ENCODE assay signal across 9 mouse cellular contexts in the genomic region with DNA sequence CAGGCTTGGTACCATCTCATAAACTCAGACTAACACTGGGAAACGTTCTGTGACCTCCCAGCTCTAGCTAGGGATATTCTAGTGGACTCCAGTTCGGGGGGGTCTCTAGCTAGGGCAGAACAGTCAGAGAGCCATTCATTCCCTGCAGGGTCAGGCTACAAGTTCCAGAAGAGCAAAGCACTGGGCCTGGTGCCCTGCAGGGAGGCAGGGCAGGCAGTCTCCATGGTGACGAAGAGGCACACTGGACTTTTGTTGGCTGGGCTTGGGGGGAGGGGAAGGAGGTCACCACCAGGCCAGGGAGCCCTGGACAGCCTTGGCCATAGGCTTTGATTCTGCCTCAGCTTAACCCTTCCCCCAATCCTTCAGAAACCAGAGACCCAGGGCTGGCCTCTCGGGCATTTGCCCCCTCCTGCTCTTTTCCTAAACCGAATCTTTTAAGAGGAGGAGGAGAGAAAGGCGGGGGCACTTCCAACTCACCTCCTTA. TPM values are rescaled to one million over a fixed set of nuclear protein-coding genes. Genes with fewer than 3 reads are reported as not detected.
DNase-seq lines count a peak whose midpoint lies in the region; ATAC-seq and TF ChIP-seq lines count a peak whose summit lies in the region.
"Had no signal": no experiment of that assay in that cellular context is flagged by ENCODE, and none has a peak within 500 bp of the region (broad histone marks: within the 10 kb centered on the region; RNA-seq: fewer than 3 reads in every experiment).

A gene (minus strand): TSS at position 51 of the 484 bp plus-strand sequence.

- no peaks in the 10 kb centered on the region for H3K27me3 ChIP-seq in heart, embryonic 16.5 days (ENCODE audit: control insufficient read depth, insufficient read depth, low read length)
- peaks cover 6% of the 10 kb centered on the region for H3K27me3 ChIP-seq in midbrain, embryonic 16.5 days (ENCODE audit: control insufficient read depth, insufficient read depth, low read depth, low read length)

- H3K4me1 ChIP-seq in heart, embryonic 16.5 days (ENCODE audit: control insufficient read depth, insufficient read depth, low read length) = peaks cover 31% of the 10 kb centered on the region
- H3K4me1 ChIP-seq in midbrain, embryonic 16.5 days (ENCODE audit: control insufficient read depth, insufficient read depth, low read length) = peaks cover 34% of the 10 kb centered on the region

- no peaks in the 10 kb centered on the region for H3K36me3 ChIP-seq in heart, embryonic 16.5 days (ENCODE audit: control insufficient read depth, insufficient read depth)
- H3K36me3 ChIP-seq in midbrain, embryonic 16.5 days (ENCODE audit: control insufficient read depth, insufficient read depth, low read length) = no peaks in the 10 kb centered on the region

- no peak for TF ChIP-seq POLR2A in brain, embryonic 14.5 days (IDR thresholded peaks at IDR 0.05; ENCODE audit: borderline replicate concordance, extremely low read depth, insufficient read depth, insufficient read length, poor library complexity, severe bottlenecking)

- 32% methylated on average over 6 of the region's 6 CpGs for whole genome bisulfite sequencing in heart, embryonic 16.5 days
- WGBS in midbrain, embryonic 16.5 days = 7% methylated on average over 6 of the region's 6 CpGs

- H3K9me3 ChIP-seq in heart, embryonic 16.5 days (replicated peaks; ENCODE audit: control insufficient read depth, low read length) = no peaks in the 10 kb centered on the region
- no peaks in the 10 kb centered on the region for H3K9me3 ChIP-seq in midbrain, embryonic 16.5 days (replicated peaks; ENCODE audit: control insufficient read depth, low read length, poor library complexity, severe bottlenecking)

- H3K27ac ChIP-seq in layer of hippocampus, adult 2 months = peak within 1 kb of the TSS; percentile 95
- H3K27ac ChIP-seq in heart, embryonic 16.5 days (ENCODE audit: low read length) = no peak within 1 kb of the TSS; the same call in 1 of the 2 replicates
- peak within 1 kb of the TSS; percentile 44; the same call in 1 of the 2 replicates for H3K27ac ChIP-seq in midbrain, embryonic 16.5 days (ENCODE audit: low read length)

- no peak for ATAC-seq in heart, embryonic 16.5 days (replicated peaks; ENCODE audit: extremely low read depth, insufficient read depth, low FRiP score)
- no peak for ATAC-seq in midbrain, embryonic 16.5 days

- peak within 1 kb of the TSS; percentile 64 for H3K4me3 ChIP-seq in layer of hippocampus, adult 2 months
- peak within 1 kb of the TSS; percentile 92 for H3K4me3 ChIP-seq in heart, embryonic 16.5 days (ENCODE audit: low read length)
- peak within 1 kb of the TSS; percentile 49 for H3K4me3 ChIP-seq in midbrain, embryonic 16.5 days (ENCODE audit: low read depth, low read length)

- H3K4me2 ChIP-seq in heart, embryonic 16.5 days (ENCODE audit: low read depth, low read length) = peak within 1 kb of the TSS; percentile 93
- peak within 1 kb of the TSS; percentile 72 for H3K4me2 ChIP-seq in midbrain, embryonic 16.5 days (ENCODE audit: low read length)

- TF ChIP-seq CTCF in layer of hippocampus, adult 2 months (conservative IDR thresholded peaks at IDR 0.05) = no peak
- TF ChIP-seq CTCF in brain, embryonic 14.5 days (IDR thresholded peaks at IDR 0.05; ENCODE audit: borderline replicate concordance, extremely low read depth, insufficient read depth, insufficient read length) = no peak

- peak; percentile 62 to 82 for DNase-seq in layer of hippocampus, adult 2 months (ENCODE audit: low spot score in 2 of 2)
- no peak for DNase-seq in layer of hippocampus, adult 9-10 months (ENCODE audit: low spot score)
- peak; percentile 65 for DNase-seq in brain, embryonic 14.5 days (ENCODE audit: low read depth)
- DNase-seq in layer of hippocampus, adult 9-11 months = peak; percentile 91
- DNase-seq in natural killer cell, adult 2 months (ENCODE audit: low spot score in 2 of 2) = no peak
- no peak for DNase-seq in cerebellum, adult 8-10 months

- H3K9ac ChIP-seq in heart, embryonic 16.5 days (ENCODE audit: low read length) = peak within 1 kb of the TSS; percentile 84
- peak within 1 kb of the TSS; percentile 51 for H3K9ac ChIP-seq in midbrain, embryonic 16.5 days (ENCODE audit: low read depth, low read length)

RNA-seq across cellular contexts. Expression of the gene that starts here (rescaled TPM):
- 1 to 10 TPM; 1.4 to 1.9 TPM for total RNA-seq in layer of hippocampus, adult 2 months (2021)
- polyA plus RNA-seq in brain, embryonic 14.5 days (2012; rRNA removed) = 0.12 and 0.21 TPM in 2 replicates
- polyA plus RNA-seq in heart, embryonic 16.5 days (2015; fragmentation: Nextera tagmentation; extraction: Ambion mirVana) = 0.26 and 0.54 TPM in 2 replicates
- 1.3 TPM in 1 of 2 replicates, not detected in the other for polyA plus RNA-seq in midbrain, embryonic 16.5 days (2015; fragmentation: Nextera tagmentation; extraction: Ambion mirVana)
- total RNA-seq: common myeloid progenitor, adult 5-6 weeks had no signal

Comparison
In these comparisons a context has a peak if more than half of its experiments do, and no peak if none do; other contexts are left out.
1. DNase-seq: peak in layer of hippocampus, adult 2 months (2 of 2) and layer of hippocampus, adult 9-11 months (single experiment); none in layer of hippocampus, adult 9-10 months (single experiment), natural killer cell, adult 2 months (0 of 2) and cerebellum, adult 8-10 months (single experiment).
2. Peak in DNase-seq in brain, embryonic 14.5 days; RNA of the gene not detected or under 1 TPM.
3. Peak in every context shown above with its lines, with median percentiles within 50 percentile points of each other: H3K4me3 ChIP-seq.